Mouse (Mus musculus): ENCODE data around the gene Fbrsl1. TPM values are rescaled to one million over a fixed set of nuclear protein-coding genes. Genes with fewer than 3 reads are reported as not detected.

Fbrsl1 gene
- total RNA-seq, 2 experiments from 2014 or later: 78.1 to 79.8 TPM

- Histone ChIP-seq H3K27ac (no peak overlapping the region; the same call in 1 of the 2 replicates), H3K4me3 (no peak overlapping the region)
- TF ChIP-seq CTCF (IDR thresholded peaks at IDR 0.05): no peak
- DNase-seq (ENCODE audit: extremely low spot score in 1 of 2, low spot score in 2 of 2): no peak
- intact Hi-C loops (cut with DNase I): no loop called here
Observed at GRCm38 (mm10) chr5:110378181-110378583, 70.1 kb downstream of the Fbrsl1 start.

DNA sequence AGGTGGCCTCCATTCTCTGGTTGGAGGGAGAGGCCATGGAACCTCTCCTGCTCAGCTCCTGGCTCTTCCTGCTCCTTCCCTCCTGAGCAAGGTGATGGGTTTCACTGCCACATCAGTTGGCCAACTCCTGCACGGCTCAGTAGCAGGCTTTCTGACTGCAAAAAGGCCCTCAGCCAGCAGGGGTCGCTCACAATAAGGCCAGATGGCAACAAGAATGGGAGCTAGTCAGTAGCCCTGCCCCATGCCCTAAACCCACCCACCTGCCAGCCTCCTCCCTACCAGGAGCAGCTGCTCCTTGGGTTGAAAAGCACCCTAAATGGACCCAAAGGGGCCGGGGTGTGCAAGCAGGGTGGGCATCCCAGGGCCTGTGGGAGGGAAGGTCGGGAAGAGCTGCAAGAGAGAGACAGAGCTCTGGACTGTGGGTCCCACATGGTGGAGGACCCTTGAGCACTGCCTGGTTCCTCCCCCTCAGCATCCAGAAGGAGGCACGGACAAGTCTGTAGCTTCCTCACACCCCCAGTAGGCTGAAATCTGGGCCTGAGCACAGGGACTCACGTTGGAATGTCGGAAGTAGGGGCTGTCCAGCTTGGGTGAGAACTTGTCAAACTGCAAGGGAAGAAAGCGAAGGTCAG is 71.4 kb downstream of the Fbrsl1 start:
- TF ChIP-seq CTCF (IDR thresholded peaks at IDR 0.05): peak; percentile 77
- intact Hi-C loops (cut with DNase I): no loop called here
- Histone ChIP-seq H3K4me3 (no peak overlapping the region), H3K27ac (no peak overlapping the region)
- peak; percentile 64 to 84 for DNase-seq (ENCODE audit: extremely low spot score in 1 of 2, low spot score in 2 of 2)

- no peak; the same call in none of the 2 replicates for TF ChIP-seq CTCF (IDR thresholded peaks at IDR 0.05)
- Histone ChIP-seq H3K4me3 (peak overlapping the region; percentile 44), H3K27ac (peak overlapping the region; percentile 29)
- intact Hi-C loops (cut with DNase I): no loop called here
- DNase-seq (ENCODE audit: extremely low spot score in 1 of 2, low spot score in 2 of 2): no peak
Observed at GRCm38 (mm10) chr5:110363822-110364545, 84.3 kb downstream of the Fbrsl1 start.

DNA sequence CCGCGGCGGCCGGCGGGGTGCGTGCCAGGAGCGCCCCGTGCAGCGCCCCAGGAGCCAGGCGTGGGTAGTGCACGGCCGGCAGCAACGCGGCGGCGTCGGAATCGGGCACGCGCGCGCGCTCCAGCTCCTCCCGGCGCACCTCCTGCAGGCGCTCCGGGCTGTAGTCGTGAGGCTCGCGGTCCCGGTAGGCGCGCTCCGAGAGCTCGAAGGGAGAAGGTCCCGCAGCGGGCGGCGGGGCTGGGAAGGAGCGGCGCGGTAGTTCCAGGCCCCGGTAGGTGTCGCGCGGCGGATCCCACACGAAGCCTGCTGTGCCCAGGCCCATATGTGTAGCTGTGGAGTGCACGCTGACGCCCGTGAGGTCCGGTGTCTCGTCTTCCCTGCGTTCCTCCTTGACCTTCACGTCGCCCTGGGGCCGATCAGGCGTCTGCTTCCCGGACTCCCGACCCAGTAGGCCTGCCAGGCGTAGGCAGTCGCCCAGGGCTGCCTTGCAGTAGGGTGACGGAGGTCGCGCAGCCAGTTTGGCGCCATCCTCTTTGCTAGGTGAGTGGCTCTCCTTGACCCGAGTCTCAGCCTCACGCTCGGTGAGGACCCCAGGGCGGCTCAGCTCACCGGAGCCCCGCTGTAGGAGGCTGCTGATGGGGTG is 85.0 kb downstream of the Fbrsl1 start:
- peak; percentile 62 for TF ChIP-seq CTCF (IDR thresholded peaks at IDR 0.05)
- Histone ChIP-seq H3K4me3 (peak overlapping the region; percentile 44), H3K27ac (peak overlapping the region; percentile 29)
- peak; percentile 77 to 82 for DNase-seq (ENCODE audit: extremely low spot score in 1 of 2, low spot score in 2 of 2)
- intact Hi-C loops (cut with DNase I): no loop called here

DNA sequence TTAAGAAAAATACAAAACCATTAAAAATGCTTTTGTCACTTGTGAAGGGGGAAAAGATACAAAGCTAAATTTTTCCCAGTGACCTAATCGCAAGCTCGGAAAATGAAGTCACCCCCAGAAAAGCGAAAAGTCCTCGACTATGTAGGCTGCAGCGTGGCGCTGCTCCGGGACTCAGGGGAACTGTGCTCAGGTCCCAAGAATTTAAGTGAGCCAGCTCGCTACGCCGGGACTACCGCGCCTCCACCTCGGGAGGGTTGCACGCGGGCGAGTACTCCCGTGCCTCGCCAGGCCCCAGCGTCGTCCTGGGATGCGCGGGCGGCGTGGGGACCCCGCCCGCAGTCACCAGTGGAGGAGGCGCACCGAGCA is 85.5 kb downstream of the Fbrsl1 start:
- Histone ChIP-seq H3K27ac (no peak overlapping the region), H3K4me3 (peak overlapping the region; percentile 44)
- intact Hi-C loops (cut with DNase I): no loop called here
- no peak for TF ChIP-seq CTCF (IDR thresholded peaks at IDR 0.05)
- no peak for DNase-seq (ENCODE audit: extremely low spot score in 1 of 2, low spot score in 2 of 2)

GRCm38 (mm10) chr5:110361465-110361864 is 86.8 kb downstream of the Fbrsl1 start:
- Histone ChIP-seq H3K27ac (no peak overlapping the region), H3K4me3 (no peak overlapping the region)
- intact Hi-C loops (cut with DNase I): no loop called here
- DNase-seq (ENCODE audit: extremely low spot score in 1 of 2, low spot score in 2 of 2): no peak
- no peak for TF ChIP-seq CTCF (IDR thresholded peaks at IDR 0.05)

GRCm38 (mm10) chr5:110357531-110358179 is 90.6 kb downstream of the Fbrsl1 start:
- peak; percentile 83 for TF ChIP-seq CTCF (IDR thresholded peaks at IDR 0.05)
- no peak overlapping the region for H3K4me3 ChIP-seq
- H3K27ac ChIP-seq: no peak overlapping the region
- intact Hi-C loops (cut with DNase I): loop anchor here (1.0 to 2.0 kb wide), 2 partner anchors 77 to 279 kb away; no protein-coding TSS in a partner anchor
- DNase-seq (ENCODE audit: extremely low spot score in 1 of 2, low spot score in 2 of 2): peak; percentile 81 to 88

- intact Hi-C loops (cut with DNase I): no loop called here
- Histone ChIP-seq H3K27ac (no peak overlapping the region), H3K4me3 (no peak overlapping the region)
- no peak for DNase-seq (ENCODE audit: extremely low spot score in 1 of 2, low spot score in 2 of 2)
- TF ChIP-seq CTCF (IDR thresholded peaks at IDR 0.05): peak; percentile 61
Observed at GRCm38 (mm10) chr5:110354716-110355115, 93.6 kb downstream of the Fbrsl1 start.

DNA sequence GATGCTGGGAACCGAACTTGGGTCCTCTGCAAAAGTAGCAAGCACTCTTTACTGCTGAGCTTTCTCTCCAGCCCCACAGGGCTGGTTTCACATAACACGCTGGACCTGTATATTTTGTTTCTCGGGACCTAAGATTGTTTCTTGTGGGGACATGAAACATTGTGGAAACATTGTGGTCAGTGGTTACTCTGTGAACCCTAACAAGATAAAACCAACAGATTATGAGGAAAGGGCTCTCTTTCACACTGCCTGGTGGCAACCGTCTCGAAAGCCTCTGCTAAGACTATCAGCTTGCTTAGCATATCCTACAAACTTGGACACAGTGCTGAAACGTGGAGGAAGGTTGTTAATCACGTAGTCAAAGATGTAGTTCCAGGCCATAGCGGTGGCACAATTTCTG is 101.3 kb downstream of the Fbrsl1 start:
- Histone ChIP-seq H3K4me3 (no peak overlapping the region), H3K27ac (no peak overlapping the region)
- DNase-seq (ENCODE audit: extremely low spot score in 1 of 2, low spot score in 2 of 2): no peak
- intact Hi-C loops (cut with DNase I): no loop called here
- no peak for TF ChIP-seq CTCF (IDR thresholded peaks at IDR 0.05)

DNA sequence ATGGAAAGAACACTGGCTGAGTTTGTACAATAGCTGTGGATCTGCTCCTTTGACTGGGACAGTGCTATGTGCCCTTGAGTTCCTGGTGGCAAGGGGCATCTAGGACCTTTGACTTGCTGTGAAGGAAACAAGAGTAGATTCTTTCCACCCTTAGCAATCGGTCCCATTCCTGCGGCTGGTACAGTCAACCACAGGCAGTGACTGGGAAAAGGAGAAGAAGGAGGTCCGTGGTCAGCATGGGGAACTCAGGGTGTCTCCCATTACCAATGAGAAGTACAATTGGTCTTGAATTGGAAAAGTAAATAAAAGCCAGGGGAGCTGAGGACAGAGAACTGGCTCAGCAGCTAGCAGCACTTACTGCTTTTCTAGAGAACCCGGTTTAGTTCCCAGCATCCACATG is 102.8 kb downstream of the Fbrsl1 start:
- H3K27ac ChIP-seq: no peak overlapping the region
- intact Hi-C loops (cut with DNase I): no loop called here

DNA sequence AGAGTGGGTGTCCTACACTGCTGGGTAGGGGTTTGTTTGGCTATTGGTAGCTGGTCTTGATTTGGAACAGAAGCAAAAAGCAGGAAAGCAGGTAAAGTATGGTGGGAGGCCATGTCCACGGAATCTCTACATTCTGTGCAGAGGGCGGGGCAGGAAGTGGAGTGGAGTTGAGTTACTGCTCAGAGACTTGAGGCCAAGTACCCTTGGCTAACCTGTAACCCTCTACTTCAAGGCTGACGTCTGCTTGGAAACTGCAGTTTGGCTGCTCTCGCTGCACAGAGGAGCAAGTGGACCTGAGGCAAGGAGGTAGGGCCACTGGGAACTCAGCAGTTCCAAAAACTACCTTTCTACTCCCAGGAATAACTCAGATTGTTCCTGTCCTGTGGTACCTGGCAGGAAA is 103.8 kb downstream of the Fbrsl1 start, which contains the start of gene Lrcol1:
TSS of gene Lrcol1 (plus strand) at position 207 of the 400 bp plus-strand sequence.
- intact Hi-C loops (cut with DNase I): no loop called here
- Histone ChIP-seq H3K27ac (no peak within 1 kb of the TSS), H3K4me3 (no peak within 1 kb of the TSS)
- no peak for TF ChIP-seq CTCF (IDR thresholded peaks at IDR 0.05)
- no peak for DNase-seq (ENCODE audit: extremely low spot score in 1 of 2, low spot score in 2 of 2)

More for the DNA sequence above, 102.8 kb downstream of the Fbrsl1 start:
- H3K4me3 ChIP-seq: no peak overlapping the region
- no peak for TF ChIP-seq CTCF (IDR thresholded peaks at IDR 0.05)
- no peak for DNase-seq (ENCODE audit: extremely low spot score in 1 of 2, low spot score in 2 of 2)
